Mouse (Mus musculus) NIH3T3 (cell line): ENCODE results near the gene Gm7298.
"Not testable (repeated sequence)": the region's sequence is repeated elsewhere in the genome, so short reads cannot be mapped to it uniquely, and the experiment has no call there.

Source experiments
- DNase-seq: peaks from one replicate; pipeline ENCODE4 v3.0.0-alpha.2; 2012; ENCODE audit warnings: low read depth

Gene Gm7298

DNA sequence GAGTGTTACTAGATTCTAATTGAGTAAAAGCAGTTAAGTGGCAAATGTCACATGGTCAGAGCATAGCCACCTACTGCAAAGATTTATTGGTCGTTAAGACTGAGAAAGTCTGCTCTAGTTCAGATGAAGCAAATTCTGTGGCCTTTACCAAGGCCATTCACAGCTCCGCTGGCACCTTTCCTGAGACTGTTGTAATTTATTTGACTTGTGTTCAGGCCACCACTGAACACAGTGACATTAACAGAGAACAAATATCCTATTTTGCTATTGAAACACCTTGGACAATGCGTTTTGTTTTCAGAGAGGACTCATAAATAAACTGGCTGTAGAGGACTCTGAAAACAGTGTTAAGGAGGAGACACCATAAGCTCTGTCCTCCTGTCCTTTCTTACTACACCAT lies at the start of gene Gm7298:
Gm7298 (plus strand) TSS at position 301 of the 400 bp plus-strand sequence.
- DNase-seq, result no peak

DNA sequence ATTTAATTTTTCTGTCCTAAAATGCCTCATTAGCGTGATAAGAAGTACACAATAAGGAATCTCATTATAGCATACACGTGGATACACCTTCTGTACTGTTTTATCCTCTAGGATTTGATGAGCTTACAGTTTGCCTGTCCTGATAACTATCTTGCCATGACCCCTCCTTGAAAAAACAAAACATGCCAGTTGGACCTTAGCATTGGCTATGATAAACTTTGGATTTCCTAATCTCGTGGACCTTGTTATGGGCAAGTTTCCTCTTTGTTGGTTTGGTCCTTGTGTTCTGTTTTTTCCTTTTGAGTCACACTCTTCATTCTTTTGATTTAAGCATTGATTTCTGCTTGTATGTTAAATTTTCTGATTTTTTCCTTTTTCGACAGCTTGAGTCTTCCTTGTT lies 95.3 kb downstream of the Gm7298 start:
- DNase-seq, result no peak

DNA sequence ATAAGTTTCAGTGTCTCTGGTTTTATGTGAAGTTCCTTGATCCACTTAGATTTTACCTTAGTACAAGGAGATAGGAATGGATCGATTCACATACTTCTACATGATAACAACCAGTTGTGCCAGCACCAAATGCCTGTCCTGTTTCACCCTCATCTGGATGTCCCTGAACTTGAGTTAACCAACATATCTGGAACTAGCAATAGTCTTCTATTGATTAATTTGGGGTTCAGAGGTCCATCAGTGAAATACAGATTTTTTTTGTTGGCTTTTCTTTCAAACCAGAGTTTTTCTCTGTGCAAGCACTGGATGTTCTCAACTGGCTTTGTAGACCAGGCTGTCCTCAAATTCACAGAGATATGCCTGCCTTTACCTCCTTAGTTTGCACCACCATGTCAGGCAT lies 103.6 kb downstream of the Gm7298 start:
- DNase-seq, result no peak

DNA sequence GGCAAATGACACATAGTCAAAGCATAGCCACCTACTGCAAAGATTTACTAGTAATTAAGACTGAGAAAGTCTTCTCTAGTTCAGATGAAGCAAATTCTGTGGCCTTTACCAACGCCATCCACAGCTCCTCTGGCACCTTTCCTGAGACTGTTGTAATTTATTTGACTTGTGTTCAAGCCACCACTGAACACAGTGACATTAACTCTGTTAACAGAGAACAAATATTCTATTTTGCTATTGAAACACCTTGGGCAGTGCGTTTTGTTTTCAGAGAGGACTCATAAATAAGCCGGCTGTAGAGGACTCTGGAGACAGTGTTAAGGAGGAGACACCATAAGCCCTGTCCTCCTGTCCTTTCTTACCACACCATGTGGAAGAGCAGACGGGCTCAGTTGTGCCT lies 105.5 kb downstream of the Gm7298 start, which contains the start of gene Mug1:
Mug1 (plus strand) TSS at position 271 of the 400 bp plus-strand sequence.
- not testable (repeated sequence) for DNase-seq
